In the genomic region with DNA sequence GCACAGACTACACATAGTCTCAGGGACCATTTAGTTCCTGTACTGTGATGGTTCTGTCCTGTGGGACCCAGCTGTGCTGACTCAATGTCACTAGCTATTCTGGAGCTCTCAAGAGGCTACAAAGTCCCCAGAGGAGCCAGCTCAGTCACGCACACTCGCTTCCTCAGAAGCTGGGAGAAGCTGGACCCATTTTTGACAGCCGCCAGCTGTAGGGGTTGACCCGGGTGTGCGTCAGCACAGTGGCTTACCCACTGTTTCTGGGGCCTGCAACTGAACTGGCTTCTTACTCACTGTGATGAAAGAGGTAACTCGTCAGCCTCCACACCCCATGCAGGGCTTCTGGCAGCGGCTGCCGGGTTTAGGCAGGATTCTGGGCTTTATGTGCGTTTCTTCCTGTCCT, we compare ENCODE assay signal across 9 mouse cellular contexts.
DNase-seq lines count a peak whose midpoint lies in the region; ATAC-seq lines count a peak whose summit lies in the region.
"Had no signal": no experiment of that assay in that cellular context is flagged by ENCODE, and none has a peak within 500 bp of the region (broad histone marks: within the 10 kb centered on the region; RNA-seq: fewer than 3 reads in every experiment).

No protein-coding gene starts in this region.

- 0 out of 2 replicates have a peak overlapping the region, but pooled peaks have one; percentile 5 for H3K27ac ChIP-seq in forebrain, embryonic 12.5 days
- no peak overlapping the region for H3K27ac ChIP-seq in forebrain, embryonic 14.5 days (ENCODE audit: low read depth, low read length)
- no peak overlapping the region; the same call in 1 of the 2 replicates for H3K27ac ChIP-seq in hindbrain, embryonic 16.5 days (ENCODE audit: low read depth, low read length)
- H3K27ac ChIP-seq in lung, embryonic 16.5 days (ENCODE audit: low read length) = peak overlapping the region; percentile 98
- H3K27ac ChIP-seq: liver, embryonic 13.5 days had no signal

- peaks cover 19% of the 10 kb centered on the region for H3K4me1 ChIP-seq in forebrain, embryonic 12.5 days
- no peaks in the 10 kb centered on the region for H3K4me1 ChIP-seq in forebrain, embryonic 14.5 days (ENCODE audit: control insufficient read depth, insufficient read depth, low read length)
- peaks cover 9% of the 10 kb centered on the region for H3K4me1 ChIP-seq in hindbrain, embryonic 16.5 days (ENCODE audit: control insufficient read depth, insufficient read depth, low read depth, low read length)
- H3K4me1 ChIP-seq in lung, embryonic 16.5 days (replicated peaks; ENCODE audit: control insufficient read depth, insufficient read depth, low read length) = peaks cover 11% of the 10 kb centered on the region; the same call in 1 of the 2 replicates
- H3K4me1 ChIP-seq: liver, embryonic 13.5 days had no signal

- no peak for ATAC-seq in forebrain, embryonic 12.5 days (ENCODE audit: low FRiP score)
- ATAC-seq in forebrain, embryonic 14.5 days = no peak
- ATAC-seq in hindbrain, embryonic 16.5 days = no peak
- ATAC-seq in lung, embryonic 16.5 days (ENCODE audit: low read depth) = peak; percentile 90

- H3K36me3 ChIP-seq in forebrain, embryonic 12.5 days (replicated peaks) = no peaks in the 10 kb centered on the region
- no peaks in the 10 kb centered on the region for H3K36me3 ChIP-seq in forebrain, embryonic 14.5 days (ENCODE audit: control insufficient read depth, insufficient read depth, low read length)
- H3K36me3 ChIP-seq in hindbrain, embryonic 16.5 days (ENCODE audit: control insufficient read depth, insufficient read depth, low read length) = no peaks in the 10 kb centered on the region
- H3K36me3 ChIP-seq in lung, embryonic 16.5 days (ENCODE audit: control insufficient read depth, insufficient read depth, low read length) = no peaks in the 10 kb centered on the region
- H3K36me3 ChIP-seq: liver, embryonic 13.5 days had no signal

- H3K4me2 ChIP-seq in forebrain, embryonic 12.5 days = no peak overlapping the region
- H3K4me2 ChIP-seq in forebrain, embryonic 14.5 days (ENCODE audit: low read length) = no peak overlapping the region
- H3K4me2 ChIP-seq in hindbrain, embryonic 16.5 days (ENCODE audit: low read length) = no peak overlapping the region
- no peak overlapping the region for H3K4me2 ChIP-seq in lung, embryonic 16.5 days (ENCODE audit: low read depth, low read length)
- H3K4me2 ChIP-seq: liver, embryonic 13.5 days had no signal

- H3K27me3 ChIP-seq in forebrain, embryonic 12.5 days = no peaks in the 10 kb centered on the region
- H3K27me3 ChIP-seq in forebrain, embryonic 14.5 days (replicated peaks; ENCODE audit: control insufficient read depth, insufficient read depth, low read length) = no peaks in the 10 kb centered on the region
- H3K27me3 ChIP-seq in hindbrain, embryonic 16.5 days (replicated peaks; ENCODE audit: control insufficient read depth, insufficient read depth, low read length) = no peaks in the 10 kb centered on the region
- no peaks in the 10 kb centered on the region for H3K27me3 ChIP-seq in lung, embryonic 16.5 days (ENCODE audit: control insufficient read depth, insufficient read depth, low read depth, low read length)
- H3K27me3 ChIP-seq: liver, embryonic 13.5 days had no signal

- no peak overlapping the region for H3K9ac ChIP-seq in forebrain, embryonic 12.5 days
- no peak overlapping the region; the same call in 1 of the 2 replicates for H3K9ac ChIP-seq in forebrain, embryonic 14.5 days (ENCODE audit: low read length)
- peak overlapping the region; percentile 23; the same call in 1 of the 2 replicates for H3K9ac ChIP-seq in hindbrain, embryonic 16.5 days (ENCODE audit: low read depth, low read length)
- no peak overlapping the region; the same call in 1 of the 2 replicates for H3K9ac ChIP-seq in lung, embryonic 16.5 days (ENCODE audit: low read length)
- H3K9ac ChIP-seq: liver, embryonic 13.5 days had no signal

- no peak overlapping the region for H3K4me3 ChIP-seq in forebrain, embryonic 12.5 days (replicated peaks)
- H3K4me3 ChIP-seq in forebrain, embryonic 14.5 days (ENCODE audit: low read depth, low read length) = no peak overlapping the region
- H3K4me3 ChIP-seq in hindbrain, embryonic 16.5 days (ENCODE audit: low read length) = no peak overlapping the region
- H3K4me3 ChIP-seq in lung, embryonic 16.5 days (ENCODE audit: low read length) = no peak overlapping the region
- H3K4me3 ChIP-seq: liver, embryonic 13.5 days had no signal

- no peaks in the 10 kb centered on the region for H3K9me3 ChIP-seq in forebrain, embryonic 12.5 days
- H3K9me3 ChIP-seq in forebrain, embryonic 14.5 days (replicated peaks; ENCODE audit: control insufficient read depth, low read length) = no peaks in the 10 kb centered on the region
- no peaks in the 10 kb centered on the region for H3K9me3 ChIP-seq in hindbrain, embryonic 16.5 days (ENCODE audit: control insufficient read depth, low read length)
- H3K9me3 ChIP-seq in lung, embryonic 16.5 days (ENCODE audit: control insufficient read depth, low read length) = no peaks in the 10 kb centered on the region; the same call in 1 of the 2 replicates
- H3K9me3 ChIP-seq: liver, embryonic 13.5 days had no signal

- WGBS in forebrain, embryonic 12.5 days = 56% methylated on average over 9 of the region's 9 CpGs
- WGBS in forebrain, embryonic 14.5 days = 52% methylated on average over 9 of the region's 9 CpGs
- 37% methylated on average over 9 of the region's 9 CpGs for WGBS in hindbrain, embryonic 16.5 days
- 27% methylated on average over 9 of the region's 9 CpGs for WGBS in lung, embryonic 16.5 days

- no peak for DNase-seq in forebrain, embryonic 14.5 days (ENCODE audit: low spot score)
- peak; percentile 67 for DNase-seq in adrenal gland, adult 8-10 months
- DNase-seq in cerebellum, adult 11 months = no peak
- DNase-seq in testis, postnatal 10 days (ENCODE audit: low spot score) = no peak
- DNase-seq in frontal cortex, adult 2 months (ENCODE audit: extremely low spot score in 1 of 2, low spot score in 1 of 2) = no peak
- DNase-seq: liver, embryonic 13.5 days had no signal

Comparison
In these comparisons a context has a peak if more than half of its experiments do, and no peak if none do; other contexts are left out.
1. H3K27ac ChIP-seq: peak in forebrain, embryonic 12.5 days (single experiment) and lung, embryonic 16.5 days (single experiment); none in forebrain, embryonic 14.5 days (single experiment) and hindbrain, embryonic 16.5 days (single experiment).